20 mouse cellular contexts compared by ENCODE assay signal in the genomic region with DNA sequence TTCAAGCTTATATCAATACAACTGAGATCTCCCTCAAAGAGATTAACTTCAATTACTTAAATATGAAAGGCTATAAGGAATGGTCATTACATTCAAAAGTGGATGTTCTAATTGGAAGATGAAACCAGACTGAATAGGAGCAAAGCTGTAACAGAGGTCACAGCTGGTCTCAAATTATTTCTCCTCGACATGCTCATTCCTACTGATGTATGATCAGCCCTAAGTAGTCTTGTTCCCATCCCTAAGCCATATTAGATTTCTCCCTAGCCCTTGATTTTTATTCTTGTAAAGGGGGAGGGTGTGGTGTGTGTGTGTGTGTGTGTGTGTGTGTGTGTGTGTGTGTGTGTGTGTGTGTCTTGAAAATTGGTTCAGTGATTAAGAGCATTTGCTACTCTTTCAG.
A peak's percentile ranks its signal among the peaks of the same experiment; 100 is the strongest.
DNase-seq lines count a peak whose midpoint lies in the region; ATAC-seq lines count a peak whose summit lies in the region.
"Had no signal": no experiment of that assay in that cellular context is flagged by ENCODE, and none has a peak within 500 bp of the region (broad histone marks: within the 10 kb centered on the region; RNA-seq: fewer than 3 reads in every experiment).

No protein-coding gene starts in this region.

- H3K27ac ChIP-seq in forebrain, embryonic 12.5 days: no peak overlapping the region
- no peak overlapping the region for H3K27ac ChIP-seq in forebrain, embryonic 16.5 days (ENCODE audit: low read length)
- H3K27ac ChIP-seq in kidney, embryonic 15.5 days: no peak overlapping the region
- no peak overlapping the region for H3K27ac ChIP-seq in neural tube, embryonic 13.5 days (replicated peaks)
- H3K27ac ChIP-seq: embryonic facial prominence, embryonic 15.5 days; forebrain, embryonic 13.5 days; gastrocnemius, adult 2 months; hindbrain, embryonic 10.5 days; hindbrain, embryonic 15.5 days had no signal

- no peaks in the 10 kb centered on the region for H3K27me3 ChIP-seq in forebrain, embryonic 12.5 days
- H3K27me3 ChIP-seq in forebrain, embryonic 16.5 days (replicated peaks; ENCODE audit: control insufficient read depth, insufficient read depth, low read length): no peaks in the 10 kb centered on the region
- no peaks in the 10 kb centered on the region for H3K27me3 ChIP-seq in kidney, embryonic 15.5 days
- no peaks in the 10 kb centered on the region for H3K27me3 ChIP-seq in neural tube, embryonic 13.5 days
- H3K27me3 ChIP-seq: embryonic facial prominence, embryonic 15.5 days; forebrain, embryonic 13.5 days; heart, embryonic 12.5 days; hindbrain, embryonic 15.5 days had no signal

- no peak overlapping the region for H3K4me2 ChIP-seq in forebrain, embryonic 12.5 days
- H3K4me2 ChIP-seq in forebrain, embryonic 16.5 days (ENCODE audit: low read length): no peak overlapping the region
- no peak overlapping the region for H3K4me2 ChIP-seq in kidney, embryonic 15.5 days
- H3K4me2 ChIP-seq in neural tube, embryonic 13.5 days: no peak overlapping the region
- H3K4me2 ChIP-seq: embryonic facial prominence, embryonic 15.5 days; forebrain, embryonic 13.5 days; heart, embryonic 12.5 days; hindbrain, embryonic 15.5 days had no signal

- H3K9me3 ChIP-seq in forebrain, embryonic 12.5 days: no peaks in the 10 kb centered on the region
- no peaks in the 10 kb centered on the region for H3K9me3 ChIP-seq in forebrain, embryonic 16.5 days (ENCODE audit: control insufficient read depth, low read length)
- no peaks in the 10 kb centered on the region for H3K9me3 ChIP-seq in kidney, embryonic 15.5 days (replicated peaks)
- H3K9me3 ChIP-seq in neural tube, embryonic 13.5 days: no peaks in the 10 kb centered on the region
- H3K9me3 ChIP-seq: embryonic facial prominence, embryonic 15.5 days; forebrain, embryonic 13.5 days; heart, embryonic 12.5 days; hindbrain, embryonic 10.5 days; hindbrain, embryonic 15.5 days had no signal

- H3K4me3 ChIP-seq in forebrain, embryonic 12.5 days (replicated peaks): no peak overlapping the region
- H3K4me3 ChIP-seq in forebrain, embryonic 16.5 days (replicated peaks; ENCODE audit: low read length): no peak overlapping the region
- H3K4me3 ChIP-seq in kidney, embryonic 15.5 days (replicated peaks): no peak overlapping the region
- H3K4me3 ChIP-seq in neural tube, embryonic 13.5 days: no peak overlapping the region
- H3K4me3 ChIP-seq: embryonic facial prominence, embryonic 15.5 days; erythroblast, embryonic 14.5 days; forebrain, embryonic 13.5 days; gastrocnemius, adult 2 months; heart, embryonic 12.5 days; hindbrain, embryonic 10.5 days; hindbrain, embryonic 15.5 days had no signal

- no peak overlapping the region for H3K9ac ChIP-seq in forebrain, embryonic 12.5 days
- no peak overlapping the region for H3K9ac ChIP-seq in forebrain, embryonic 16.5 days (replicated peaks; ENCODE audit: low read depth, low read length)
- H3K9ac ChIP-seq in kidney, embryonic 15.5 days: no peak overlapping the region
- H3K9ac ChIP-seq in neural tube, embryonic 13.5 days: no peak overlapping the region
- H3K9ac ChIP-seq: embryonic facial prominence, embryonic 15.5 days; forebrain, embryonic 13.5 days; heart, embryonic 12.5 days; hindbrain, embryonic 15.5 days had no signal

- no peaks in the 10 kb centered on the region for H3K36me3 ChIP-seq in forebrain, embryonic 12.5 days (replicated peaks)
- H3K36me3 ChIP-seq in forebrain, embryonic 16.5 days (ENCODE audit: control insufficient read depth, insufficient read depth): no peaks in the 10 kb centered on the region
- H3K36me3 ChIP-seq in kidney, embryonic 15.5 days: no peaks in the 10 kb centered on the region
- no peaks in the 10 kb centered on the region for H3K36me3 ChIP-seq in neural tube, embryonic 13.5 days
- H3K36me3 ChIP-seq: embryonic facial prominence, embryonic 15.5 days; heart, embryonic 12.5 days; hindbrain, embryonic 10.5 days; hindbrain, embryonic 15.5 days had no signal

- 19% methylated on average over 1 of the region's 1 CpGs for WGBS in forebrain, embryonic 12.5 days
- WGBS in forebrain, embryonic 16.5 days: 7% methylated on average over 1 of the region's 1 CpGs
- WGBS in kidney, embryonic 15.5 days: 36% methylated on average over 1 of the region's 1 CpGs
- 75% methylated on average over 1 of the region's 1 CpGs for whole genome bisulfite sequencing in neural tube, embryonic 13.5 days

- H3K4me1 ChIP-seq in forebrain, embryonic 12.5 days: no peaks in the 10 kb centered on the region
- no peaks in the 10 kb centered on the region for H3K4me1 ChIP-seq in forebrain, embryonic 16.5 days (replicated peaks; ENCODE audit: control insufficient read depth, insufficient read depth, low read length)
- peaks cover 4% of the 10 kb centered on the region for H3K4me1 ChIP-seq in kidney, embryonic 15.5 days
- H3K4me1 ChIP-seq in neural tube, embryonic 13.5 days (replicated peaks): no peaks in the 10 kb centered on the region
- H3K4me1 ChIP-seq: embryonic facial prominence, embryonic 15.5 days; forebrain, embryonic 13.5 days; heart, embryonic 12.5 days; hindbrain, embryonic 10.5 days; hindbrain, embryonic 15.5 days had no signal

- DNase-seq in kidney, postnatal 14 days: no peak
- no peak for DNase-seq in neural tube, embryonic 10.5 days (ENCODE audit: extremely low spot score, low spot score)
- no peak for DNase-seq in embryo, embryonic 10 days (ENCODE audit: low spot score)
- DNase-seq in spleen, postnatal 36 days (ENCODE audit: low spot score in 2 of 2): no peak
- DNase-seq: adrenal gland, postnatal 10 days; cerebellum, adult 18-20 months; cerebellum, postnatal 10 days; embryo, embryonic 11 days; gastrocnemius, adult 2 months; gastrocnemius, postnatal 25 days had no signal

- ATAC-seq in forebrain, embryonic 12.5 days (ENCODE audit: low FRiP score): peak; percentile 56; the same call in 1 of the 2 replicates
- no peak for ATAC-seq in forebrain, embryonic 16.5 days
- peak; percentile 50 for ATAC-seq in kidney, embryonic 15.5 days (replicated peaks; ENCODE audit: low FRiP score)
- 0 out of 2 replicates have a peak, but pooled peaks have one; percentile 36 for ATAC-seq in neural tube, embryonic 13.5 days (ENCODE audit: low read depth)
- ATAC-seq: forebrain, embryonic 13.5 days had no signal
